Mouse (Mus musculus): Measurements from ENCODE around the gene Slc27a4.
"Not testable (repeated sequence)": the region's sequence is repeated elsewhere in the genome, so short reads cannot be mapped to it uniquely, and the experiment has no call there.

The Slc27a4 gene

DNA sequence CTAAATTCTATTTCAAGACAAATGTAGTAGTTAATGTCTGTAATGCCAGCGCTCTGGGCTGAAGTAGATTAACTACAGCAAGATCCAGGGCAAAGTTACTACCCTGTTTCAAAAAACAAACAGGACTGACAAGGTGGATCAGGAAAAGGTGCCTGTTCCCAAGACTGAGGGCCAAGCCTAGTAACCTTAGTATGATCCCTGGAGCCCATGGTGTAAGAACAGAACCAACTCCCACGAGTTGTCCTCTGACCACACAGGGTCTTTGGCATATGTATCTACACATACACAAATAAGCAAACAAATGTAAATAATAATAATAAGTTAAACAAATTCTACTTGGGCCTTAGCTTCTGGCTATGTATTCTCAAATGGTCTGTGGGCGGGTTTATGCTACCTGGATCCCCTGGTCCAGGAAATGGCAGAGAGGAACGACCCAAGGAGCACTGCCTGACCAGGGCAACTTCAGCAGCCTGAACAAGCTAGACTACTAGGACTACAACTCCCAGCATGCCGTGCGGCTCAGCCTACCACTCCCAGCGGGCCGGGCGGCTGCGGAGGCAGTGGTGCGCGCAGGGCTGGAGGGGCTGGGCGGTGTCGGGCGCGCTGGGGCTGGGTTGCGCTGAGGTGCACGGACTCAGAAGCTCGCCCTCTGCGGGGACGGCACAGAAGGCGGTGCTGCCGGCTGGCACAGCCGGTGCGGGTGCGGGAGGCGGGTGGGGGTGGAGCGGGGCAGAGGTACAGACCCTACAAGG is at the start of gene Slc27a4:
Gene Slc27a4 (plus strand): TSS at position 560 of the 752 bp plus-strand sequence.
- in situ Hi-C loops (cut with MboI, MseI): no loop called here

DNA sequence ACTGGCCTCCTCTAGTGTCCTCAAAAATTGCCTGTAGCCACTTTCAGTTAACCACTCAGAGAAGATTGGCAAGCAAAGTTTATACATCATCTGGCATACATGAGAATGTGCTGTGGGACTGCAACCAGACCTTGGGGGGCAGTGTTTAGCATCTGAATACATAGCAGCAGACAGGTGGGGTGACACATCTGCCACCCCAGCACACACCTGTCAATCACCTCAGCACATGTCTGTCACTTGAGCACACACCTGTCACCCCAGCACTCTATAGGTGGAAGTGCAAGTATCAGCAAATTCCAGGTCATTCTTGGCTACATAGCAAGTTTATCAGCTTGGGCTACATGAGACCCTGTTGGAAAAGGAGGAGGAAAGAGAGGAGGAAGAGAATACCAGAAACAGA is 46.7 kb upstream of the Slc27a4 start:
- in situ Hi-C loops (cut with MboI, MseI): no loop called here

DNA sequence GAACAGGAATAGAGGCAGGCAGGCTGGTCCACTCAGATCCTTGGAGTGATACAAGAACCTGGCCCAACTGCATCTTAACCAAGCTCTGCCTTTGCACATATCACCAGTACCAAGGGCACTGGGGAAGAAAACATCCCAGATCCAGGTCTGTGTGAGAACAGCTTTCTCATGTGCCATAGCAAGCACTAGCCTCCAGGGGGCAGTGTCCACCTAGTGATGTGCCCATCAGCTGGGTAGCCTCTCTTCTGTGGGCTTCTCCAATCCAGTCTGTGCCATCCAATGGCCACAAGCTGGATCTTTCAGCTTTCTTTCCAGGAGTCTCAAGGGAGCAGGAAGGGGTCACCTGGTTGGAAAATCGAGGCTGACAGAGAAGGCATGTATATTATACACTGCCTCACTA is 37.6 kb upstream of the Slc27a4 start:
- in situ Hi-C loops (cut with MboI, MseI): no loop called here

DNA sequence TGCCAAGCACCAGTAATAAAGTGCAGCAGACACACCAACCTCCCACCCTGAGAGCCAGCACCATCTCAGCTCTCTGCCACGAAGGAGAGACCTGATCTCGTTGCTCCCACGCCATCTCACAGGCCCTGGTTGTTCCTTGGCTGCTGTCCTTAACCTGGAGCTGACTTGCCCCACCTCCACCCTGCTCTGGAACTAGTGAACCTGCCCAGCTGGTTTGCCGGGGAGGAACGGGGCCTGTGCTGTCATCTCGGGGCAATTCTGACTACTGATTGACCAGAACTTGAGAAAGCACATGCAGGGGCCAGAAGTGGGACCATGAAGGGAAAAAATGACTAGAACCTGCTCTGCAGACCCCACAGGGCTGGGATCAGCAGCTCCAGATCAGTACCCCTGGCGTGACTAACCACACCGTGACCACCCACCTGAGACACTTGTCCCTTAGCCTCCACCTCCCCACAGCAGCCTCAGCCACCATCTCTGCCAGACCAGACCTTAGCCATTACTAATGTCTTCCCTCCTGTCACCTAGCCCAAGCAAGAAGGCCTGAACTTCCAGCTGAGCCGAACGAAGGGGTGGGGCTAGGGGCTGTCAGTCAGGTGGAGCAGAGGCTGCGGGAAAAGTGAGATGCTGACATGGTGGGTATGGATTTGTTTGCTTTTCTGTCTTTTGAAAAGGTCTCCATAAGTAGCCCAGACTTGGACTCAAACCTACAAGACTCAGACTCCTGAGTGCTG is 34.3 kb upstream of the Slc27a4 start:
- in situ Hi-C loops (cut with MboI, MseI): no loop called here

DNA sequence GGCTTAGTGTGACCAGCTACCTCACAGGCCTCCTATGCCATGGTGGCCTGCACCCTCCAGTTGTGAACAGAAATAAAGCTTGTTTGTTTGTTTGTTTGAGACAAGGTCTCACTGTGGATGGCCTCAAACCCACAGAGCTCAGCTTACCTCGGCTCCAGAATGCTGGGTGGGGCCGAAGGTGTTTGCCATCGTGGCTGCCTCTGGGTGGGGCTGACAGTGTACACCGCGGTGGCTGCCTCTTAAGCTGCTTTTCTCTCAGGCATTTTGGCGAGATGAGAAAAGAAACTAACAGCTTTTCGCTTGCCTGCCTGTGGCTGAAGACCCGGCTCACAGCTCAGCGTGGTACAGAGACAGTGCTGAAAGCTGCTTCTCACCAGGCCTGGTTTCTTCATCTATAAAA is 33.5 kb upstream of the Slc27a4 start:
- in situ Hi-C loops (cut with MboI, MseI): no loop called here

DNA sequence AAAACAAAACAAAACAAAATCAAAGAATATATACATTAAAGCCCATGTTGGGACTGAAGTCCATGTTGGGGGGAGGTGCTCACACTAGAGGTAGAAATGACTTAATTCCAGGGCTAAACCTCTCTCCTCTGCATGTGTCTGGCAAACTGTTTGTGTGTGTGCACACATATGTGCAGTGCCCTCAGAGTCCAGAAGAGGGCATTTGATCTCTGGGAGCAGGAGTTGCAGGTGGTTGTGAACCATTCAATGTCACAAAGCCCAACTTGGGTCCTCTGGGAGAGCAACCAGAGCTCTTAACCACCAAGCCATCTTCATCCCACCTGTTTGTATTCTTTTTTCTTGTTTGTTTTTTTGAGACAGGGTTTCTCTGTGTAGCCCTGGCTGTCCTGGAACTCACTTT is 32.3 kb upstream of the Slc27a4 start:
- in situ Hi-C loops (cut with MboI, MseI): no loop called here

DNA sequence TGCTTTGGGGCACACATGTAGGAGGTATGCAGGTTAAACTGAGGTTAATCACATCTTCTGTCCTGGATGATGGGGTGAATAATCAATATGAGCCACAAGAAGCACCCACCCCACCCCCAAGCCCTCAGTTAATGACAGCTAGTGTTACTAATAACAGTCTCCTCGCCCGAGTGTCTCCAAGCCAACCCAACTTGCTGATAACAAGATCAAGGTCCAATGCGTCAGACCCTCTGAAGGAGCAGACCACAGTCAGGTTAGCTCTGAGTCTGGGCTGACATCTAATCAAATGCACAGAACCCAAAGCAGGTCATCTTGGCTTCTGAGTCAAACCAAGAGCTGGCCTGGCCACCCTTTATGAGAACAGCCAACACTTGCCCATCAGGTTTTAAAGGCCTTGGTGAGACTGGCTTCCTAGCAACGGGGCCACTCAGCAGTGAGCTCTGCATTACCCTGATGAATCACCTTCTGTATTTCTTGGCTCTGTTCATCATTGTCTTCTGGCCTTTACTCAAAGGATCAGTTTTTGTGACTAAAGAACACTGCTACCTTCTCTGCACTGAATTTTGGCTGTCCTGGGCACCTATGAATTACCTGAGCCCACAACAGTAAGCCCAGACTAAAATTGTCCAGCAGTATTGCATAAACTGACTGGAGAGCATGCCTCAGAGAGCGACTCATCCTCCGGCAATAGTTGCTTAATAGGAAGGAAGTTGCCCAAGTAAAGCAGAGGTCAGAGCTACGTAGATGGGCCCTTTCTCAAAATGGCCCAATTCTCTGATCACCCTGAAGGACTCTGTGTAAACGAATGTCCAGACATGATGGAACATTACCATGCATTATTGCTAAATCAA is 30.6 kb upstream of the Slc27a4 start:
- in situ Hi-C loops (cut with MboI, MseI): no loop called here

DNA sequence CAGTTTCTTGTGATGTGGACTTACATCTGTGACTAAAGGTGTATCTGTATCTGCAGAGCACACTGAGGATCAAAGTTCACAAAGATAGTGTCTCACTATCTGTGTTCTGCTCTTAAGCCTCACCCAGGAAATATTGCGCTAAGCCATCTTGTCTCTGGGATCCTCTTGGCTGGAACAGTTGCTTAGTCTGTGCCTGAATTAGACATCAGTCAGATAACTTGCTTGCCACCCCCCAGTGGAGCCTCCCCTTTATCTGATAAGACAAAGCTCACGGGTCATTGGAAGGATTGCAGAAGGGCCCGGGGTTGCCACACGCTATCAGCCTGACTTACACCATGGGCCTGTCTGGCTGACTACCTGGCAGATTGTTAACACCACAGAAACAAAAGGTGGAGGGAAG is 29.1 kb upstream of the Slc27a4 start:
- in situ Hi-C loops (cut with MboI, MseI): no loop called here

DNA sequence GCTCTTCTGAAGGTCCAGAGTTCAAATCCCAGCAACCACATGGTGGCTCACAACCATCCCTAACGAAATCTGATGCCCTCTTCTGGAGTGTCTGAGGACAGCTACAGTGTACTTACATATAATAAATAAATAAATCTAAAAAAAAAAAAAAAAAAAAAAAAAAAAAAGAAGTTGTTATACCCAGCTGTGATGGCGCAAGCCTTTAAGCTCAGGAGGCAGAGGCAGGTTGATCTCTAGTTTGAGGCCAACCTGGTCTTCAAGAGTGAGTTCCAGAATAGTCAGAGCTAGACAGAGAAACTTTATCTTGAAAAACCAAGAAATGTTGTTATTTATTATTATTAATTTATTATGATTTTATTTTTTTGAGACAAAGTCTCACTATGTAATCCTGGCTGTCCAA is 21.2 kb upstream of the Slc27a4 start:
- in situ Hi-C loops (cut with MboI, MseI): not testable (repeated sequence)

DNA sequence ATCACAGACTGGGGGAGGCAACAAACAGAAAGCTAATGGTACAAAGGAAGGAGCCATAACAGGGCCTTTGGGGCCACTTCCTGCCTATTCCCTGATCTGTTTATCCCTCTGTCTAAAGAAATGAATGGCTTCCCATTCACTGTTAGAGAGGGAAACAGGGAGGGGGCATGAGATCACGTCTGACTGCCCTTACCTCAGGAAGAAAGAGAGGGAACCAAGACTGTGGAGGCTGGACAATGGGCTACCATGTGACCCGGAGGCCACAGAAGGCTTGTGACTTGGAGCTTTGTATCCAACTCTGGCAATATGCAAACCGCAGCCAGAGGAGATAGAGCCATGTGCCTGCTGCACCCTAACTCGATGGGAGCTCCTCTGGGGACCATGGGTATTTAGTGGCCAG is 18.1 kb upstream of the Slc27a4 start:
- in situ Hi-C loops (cut with MboI, MseI): no loop called here

DNA sequence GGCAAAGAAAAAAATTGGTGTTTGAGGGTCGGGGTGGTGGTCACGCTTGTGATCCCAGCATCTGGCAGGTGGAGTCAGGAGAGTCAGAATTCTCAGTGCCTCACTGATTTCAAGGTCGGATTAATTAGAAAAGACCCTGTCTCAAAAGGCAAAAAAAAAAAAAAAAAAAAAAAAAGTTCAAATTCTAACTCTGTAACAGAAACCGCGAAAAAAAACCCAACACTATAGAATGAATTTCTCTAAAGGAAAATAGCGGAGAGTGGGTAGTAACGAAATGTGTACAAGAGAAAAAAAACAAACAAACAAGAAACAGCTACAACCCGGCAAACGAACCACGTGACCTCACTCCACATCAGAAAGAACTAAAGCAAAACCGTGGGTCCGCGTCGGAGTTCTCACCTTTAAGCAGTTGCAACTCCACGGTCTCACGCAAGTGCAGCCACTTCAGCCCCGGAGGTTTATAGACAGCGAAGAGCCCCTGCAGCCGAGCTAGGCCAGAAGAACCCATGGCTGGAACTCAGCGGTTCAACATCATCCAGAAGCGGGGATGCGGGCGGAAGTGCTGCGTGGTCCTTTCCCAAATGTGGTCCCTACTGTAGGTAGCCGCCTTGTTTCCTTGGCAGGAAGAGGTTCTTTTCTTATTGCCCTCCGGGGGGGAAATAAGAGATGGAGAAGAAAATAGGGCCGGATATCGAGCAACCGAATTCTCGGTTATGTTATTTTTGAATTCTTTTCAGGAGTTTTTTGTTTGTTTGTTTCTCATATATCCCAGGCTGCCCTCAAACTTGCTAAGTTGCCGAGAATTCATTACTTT is 15.1 kb upstream of the Slc27a4 start, which contains the start of gene Coq4:
Gene Coq4 (plus strand): TSS at position 390 of the 814 bp plus-strand sequence.
- in situ Hi-C loops (cut with MboI, MseI): no loop called here

DNA sequence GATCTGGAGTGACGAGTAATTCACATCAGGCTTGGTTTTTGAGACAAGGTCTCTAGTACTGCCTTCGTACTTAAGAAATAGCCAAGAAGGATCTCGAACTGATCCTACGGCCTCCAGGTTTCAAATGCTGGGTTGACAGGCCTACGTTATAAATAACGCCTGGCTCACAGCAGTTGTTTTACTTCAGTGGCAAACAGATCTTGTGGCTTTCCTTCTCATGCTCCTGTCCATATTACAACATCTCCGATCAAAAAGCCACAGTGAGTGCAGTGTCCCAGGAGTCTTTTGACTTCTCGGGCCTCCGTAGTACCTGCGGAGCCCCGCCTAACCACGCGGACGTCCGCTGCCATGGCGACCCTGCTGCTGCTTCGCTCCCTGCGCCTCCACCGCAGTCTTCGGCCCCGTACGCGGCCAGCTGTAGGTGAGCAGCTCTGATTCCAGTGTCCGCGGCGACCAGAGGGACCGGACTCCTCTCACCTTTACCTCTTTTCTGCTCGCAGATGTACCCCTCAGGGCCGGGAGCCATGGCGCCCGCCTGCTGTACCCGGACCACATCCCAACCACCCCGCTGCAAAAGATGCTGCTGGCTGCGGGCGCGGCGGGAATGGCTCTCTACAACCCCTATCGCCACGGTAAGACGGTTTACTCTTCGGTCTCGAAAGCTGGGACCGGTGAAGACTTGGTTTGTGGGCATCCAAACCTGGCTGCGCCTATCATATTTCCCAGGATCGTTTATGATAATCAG is 14.3 kb upstream of the Slc27a4 start, which contains the start of gene Trub2:
Gene Trub2 (minus strand): TSS at position 566 of the 745 bp plus-strand sequence.
- in situ Hi-C loops (cut with MboI, MseI): no loop called here

DNA sequence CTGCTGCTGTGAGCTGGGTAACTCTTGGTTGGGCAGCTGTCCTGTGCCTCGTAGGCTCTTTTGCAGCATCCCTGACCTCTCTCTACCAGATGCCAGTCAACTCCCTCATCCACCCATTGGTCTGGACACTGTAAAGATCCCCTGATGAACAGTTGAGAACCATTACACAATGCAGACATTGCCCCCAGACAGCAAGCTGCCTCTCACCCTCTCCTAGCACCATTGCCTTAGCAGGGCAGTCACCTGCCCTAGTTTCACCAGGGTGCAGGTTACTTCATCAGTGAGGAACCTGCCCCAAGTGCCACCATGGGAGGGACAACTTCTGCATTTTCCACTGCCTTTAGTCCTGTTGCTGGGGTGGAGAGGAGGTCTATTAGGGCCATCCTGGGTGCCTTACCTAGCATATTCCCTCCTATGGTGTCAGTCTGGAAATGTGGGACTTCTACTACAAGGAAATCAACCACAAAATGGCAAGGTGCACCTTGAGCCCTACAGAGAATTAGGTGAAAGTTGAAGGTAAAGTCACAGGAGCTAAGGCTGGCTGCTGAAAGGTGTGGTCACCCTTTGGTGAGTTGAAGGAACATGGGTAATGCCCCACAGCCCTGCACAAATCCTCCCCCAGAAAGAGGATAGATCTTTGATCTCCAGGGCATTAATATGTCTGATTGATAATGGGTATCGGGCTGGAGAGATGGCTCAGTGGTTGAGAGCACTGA is 9.5 kb upstream of the Slc27a4 start:
- in situ Hi-C loops (cut with MboI, MseI): no loop called here

DNA sequence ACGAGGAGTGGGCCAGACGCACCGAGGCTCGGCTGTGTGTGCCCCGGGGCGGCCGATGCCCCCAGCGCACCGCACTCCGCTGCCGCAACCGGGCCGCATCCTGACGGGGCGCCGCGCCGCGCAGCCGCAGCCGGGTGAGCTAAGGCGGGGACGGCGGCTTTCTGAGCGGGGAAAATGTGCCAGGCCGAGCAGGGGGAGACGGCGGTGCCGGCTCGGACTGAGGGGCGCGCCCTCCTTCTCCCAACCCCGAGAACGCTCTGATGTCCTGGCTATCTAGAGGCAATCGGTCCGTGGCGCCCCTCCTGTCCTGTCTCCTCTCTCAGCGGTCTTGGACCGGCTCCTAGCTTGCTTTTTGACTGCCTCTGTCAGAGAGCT is 380 bp downstream of the Slc27a4 start:
- in situ Hi-C loops (cut with MboI, MseI): no loop called here

DNA sequence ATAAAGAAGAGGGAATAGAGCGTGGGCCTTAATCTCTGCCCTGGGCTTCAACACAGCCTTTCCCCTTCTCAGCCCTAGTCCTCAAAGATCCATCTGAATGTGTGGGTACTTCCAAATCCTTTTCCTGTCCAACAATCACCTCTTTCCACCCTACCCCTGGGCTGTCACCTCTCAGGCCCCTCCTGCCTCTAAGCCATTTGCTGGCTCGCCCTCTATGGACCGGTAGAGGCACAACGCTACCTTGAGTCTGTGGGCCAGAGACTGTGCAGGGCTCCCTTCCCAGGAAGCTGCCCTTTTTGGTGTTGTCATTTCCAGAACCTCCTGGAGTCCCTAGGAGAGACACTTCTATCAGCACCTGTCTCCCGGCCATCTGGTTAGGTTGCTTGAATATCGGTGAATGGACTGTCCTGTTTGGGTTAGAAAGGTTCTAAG is 982 bp downstream of the Slc27a4 start:
- in situ Hi-C loops (cut with MboI, MseI): no loop called here

DNA sequence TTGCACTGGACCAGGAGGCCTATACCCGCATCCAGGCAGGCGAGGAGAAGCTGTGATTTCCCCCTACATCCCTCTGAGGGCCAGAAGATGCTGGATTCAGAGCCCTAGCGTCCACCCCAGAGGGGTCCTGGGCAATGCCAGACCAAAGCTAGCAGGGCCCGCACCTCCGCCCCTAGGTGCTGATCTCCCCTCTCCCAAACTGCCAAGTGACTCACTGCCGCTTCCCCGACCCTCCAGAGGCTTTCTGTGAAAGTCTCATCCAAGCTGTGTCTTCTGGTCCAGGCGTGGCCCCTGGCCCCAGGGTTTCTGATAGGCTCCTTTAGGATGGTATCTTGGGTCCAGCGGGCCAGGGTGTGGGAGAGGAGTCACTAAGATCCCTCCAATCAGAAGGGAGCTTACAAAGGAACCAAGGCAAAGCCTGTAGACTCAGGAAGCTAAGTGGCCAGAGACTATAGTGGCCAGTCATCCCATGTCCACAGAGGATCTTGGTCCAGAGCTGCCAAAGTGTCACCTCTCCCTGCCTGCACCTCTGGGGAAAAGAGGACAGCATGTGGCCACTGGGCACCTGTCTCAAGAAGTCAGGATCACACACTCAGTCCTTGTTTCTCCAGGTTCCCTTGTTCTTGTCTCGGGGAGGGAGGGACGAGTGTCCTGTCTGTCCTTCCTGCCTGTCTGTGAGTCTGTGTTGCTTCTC is 13.4 kb downstream of the Slc27a4 start:
- in situ Hi-C loops (cut with MboI, MseI): loop anchor here (5.0 kb wide), 1 partner anchor 51 kb away; the partner anchor contains the start of gene Cercam

DNA sequence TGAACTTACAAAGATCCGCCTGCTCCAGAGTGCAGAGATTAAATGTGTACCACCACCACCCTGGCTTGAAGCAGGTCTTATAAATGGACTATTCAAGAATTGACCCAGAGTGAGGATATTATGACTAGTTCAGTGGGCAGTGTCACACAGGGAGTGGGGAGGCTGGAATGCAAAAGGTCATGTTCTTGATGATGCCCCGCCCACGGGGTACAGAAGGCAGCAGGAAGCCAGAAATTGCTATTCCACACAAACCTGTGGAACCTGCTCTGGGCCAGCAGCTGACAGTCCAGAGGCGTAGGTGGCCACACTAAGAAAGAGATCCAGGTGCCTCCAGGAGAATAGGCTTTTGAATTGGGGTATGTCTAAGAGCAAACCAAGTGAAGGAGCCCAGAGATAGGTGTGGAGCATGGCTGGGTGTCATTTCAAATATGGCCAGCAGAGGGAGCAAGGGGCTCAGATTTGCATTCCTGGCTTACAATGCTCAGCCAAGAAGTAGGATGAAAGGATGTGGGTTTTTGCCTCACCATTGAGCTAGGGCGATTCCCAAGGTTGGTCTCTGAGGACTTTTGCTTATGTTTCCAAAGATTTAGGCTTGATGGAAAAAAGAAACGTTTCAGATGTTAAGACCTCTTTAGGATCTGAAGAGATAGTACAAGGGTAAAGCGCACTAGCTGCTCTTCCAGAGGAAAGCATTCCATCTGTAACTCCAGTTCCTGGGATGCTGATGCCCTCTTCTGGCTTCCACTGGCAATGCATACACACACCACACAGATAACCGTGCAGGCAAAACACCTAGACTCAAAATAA is 15.2 kb downstream of the Slc27a4 start:
- in situ Hi-C loops (cut with MboI, MseI): loop anchor here (5.0 kb wide), 1 partner anchor 50 kb away; the partner anchor contains the start of gene Cercam

DNA sequence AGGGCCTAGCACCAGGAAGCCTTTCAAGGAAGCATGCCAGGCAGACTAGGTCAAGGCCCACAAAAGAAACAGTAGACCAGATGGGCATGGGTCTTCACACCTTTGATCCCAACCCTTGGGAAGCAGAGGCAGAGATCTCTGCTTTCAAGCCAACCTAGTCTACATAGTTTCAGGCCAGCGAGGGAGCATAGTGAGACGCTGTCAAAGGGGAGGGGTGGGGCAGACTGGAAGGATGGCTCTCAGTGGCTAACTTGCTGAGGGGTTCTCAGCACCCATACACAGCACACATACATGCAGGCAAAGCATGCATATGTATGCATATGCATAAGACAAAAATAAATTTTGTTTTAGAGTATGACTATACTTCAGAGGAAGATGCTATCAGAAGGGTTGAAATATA is 16.9 kb downstream of the Slc27a4 start:
- in situ Hi-C loops (cut with MboI, MseI): loop anchor here (5.0 kb wide), 1 partner anchor 48 kb away; the partner anchor contains the start of gene Cercam

Data from T-helper 1 cell (primary cell).